Mouse (Mus musculus): ENCODE data around the gene Hspb7. TPM values are rescaled to one million over a fixed set of nuclear protein-coding genes. Genes with fewer than 3 reads are reported as not detected.

Hspb7 gene
- total RNA-seq, 2 experiments from 2014 or later: 1,173 to 1,191 TPM

DNA sequence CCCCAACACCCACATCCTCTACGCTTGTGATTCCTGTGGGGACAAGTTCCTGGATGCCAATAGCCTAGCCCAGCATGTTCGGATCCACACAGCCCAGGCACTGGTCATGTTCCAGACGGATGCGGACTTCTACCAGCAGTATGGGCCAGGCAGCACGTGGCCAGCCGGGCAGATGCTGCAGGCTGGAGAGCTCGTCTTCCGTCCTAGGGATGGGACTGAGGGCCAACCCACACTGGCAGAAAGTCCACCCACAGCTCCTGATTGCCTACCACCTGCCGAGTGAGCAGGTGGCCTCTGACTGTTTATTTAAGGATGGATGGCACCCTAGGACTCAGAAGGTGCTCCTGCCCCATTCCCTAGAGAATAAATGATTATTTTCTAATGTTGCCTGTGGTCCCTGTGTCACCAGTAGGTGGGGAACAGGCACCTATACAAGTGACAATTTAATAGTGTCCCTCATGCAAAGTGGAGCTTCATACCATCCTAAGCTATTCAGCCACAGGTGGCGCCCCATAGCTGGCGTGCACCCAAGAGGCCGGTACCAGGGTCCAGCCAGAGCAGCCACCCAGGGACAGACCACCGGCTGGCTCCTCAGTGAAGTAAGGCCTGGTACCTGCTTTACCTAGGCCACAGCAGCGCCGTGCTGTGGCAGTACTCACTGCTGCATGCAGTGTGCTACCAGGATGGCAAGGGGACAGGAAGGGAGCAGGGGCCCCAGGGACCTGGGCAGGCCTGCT is 46.4 kb downstream of the Hspb7 start:
- no peak for DNase-seq
- intact Hi-C loops (cut with DNase I): no loop called here

DNA sequence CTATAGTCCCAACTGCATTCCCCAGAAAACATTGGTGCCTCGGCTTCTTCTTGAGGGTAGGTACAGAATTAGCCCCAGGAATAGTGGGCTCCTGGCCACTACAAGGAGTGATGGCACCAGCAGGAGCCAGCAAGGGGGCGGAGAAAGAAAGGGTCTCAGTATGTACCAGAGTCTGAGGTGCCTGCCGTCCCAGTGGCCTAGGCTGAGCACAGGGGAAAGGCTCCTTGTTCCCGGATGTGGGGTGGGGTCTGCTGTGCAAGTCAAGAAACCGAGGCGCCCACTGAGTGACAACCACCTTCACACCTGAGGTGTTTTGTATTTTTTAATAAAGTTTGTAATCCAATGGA is 47.0 kb downstream of the Hspb7 start:
- intact Hi-C loops (cut with DNase I): no loop called here
- no peak for DNase-seq

DNA sequence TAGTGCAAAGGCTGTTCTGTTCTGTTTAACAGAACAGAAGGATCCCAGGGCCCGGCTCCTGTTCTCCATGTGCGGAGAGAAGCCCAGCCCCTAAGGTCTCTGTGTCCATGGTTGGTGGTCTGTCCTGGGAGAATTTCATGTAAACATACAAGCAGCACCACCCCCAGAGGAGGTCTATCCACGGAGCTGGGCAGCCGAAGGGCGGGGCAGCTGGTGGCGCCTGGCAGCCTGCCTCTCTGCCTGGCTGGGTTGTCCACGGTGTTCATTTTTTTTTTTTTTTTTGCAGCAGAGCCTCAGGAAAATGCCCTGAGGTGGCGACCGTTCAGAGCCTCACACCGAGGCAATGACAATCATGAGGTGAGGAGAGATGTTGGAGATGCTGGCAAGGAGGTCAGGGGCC is 48.0 kb downstream of the Hspb7 start:
- DNase-seq: no peak

DNA sequence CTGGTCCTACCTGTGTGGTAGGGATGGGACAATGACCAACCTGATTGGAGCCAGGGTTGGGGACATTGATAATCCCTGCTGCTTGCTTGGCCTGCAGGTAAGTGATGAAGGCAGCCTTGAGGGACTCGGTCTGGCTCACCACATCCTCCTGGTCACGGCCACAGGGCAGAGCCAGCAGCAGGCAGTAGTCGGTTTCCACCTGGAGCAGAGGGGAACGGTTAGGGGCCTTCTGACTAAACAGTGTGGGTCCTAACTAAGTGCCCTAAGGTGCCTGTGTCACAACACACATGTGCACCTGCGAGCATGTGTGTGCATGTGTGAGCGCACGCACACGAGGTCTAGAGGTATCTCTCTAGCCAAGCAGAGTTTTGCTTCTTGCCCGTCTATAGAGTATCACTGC is 48.8 kb downstream of the Hspb7 start:
- intact Hi-C loops (cut with DNase I): no loop called here
- no peak for DNase-seq

More for the DNA sequence above, 48.0 kb downstream of the Hspb7 start:
- intact Hi-C loops (cut with DNase I): no loop called here

DNA sequence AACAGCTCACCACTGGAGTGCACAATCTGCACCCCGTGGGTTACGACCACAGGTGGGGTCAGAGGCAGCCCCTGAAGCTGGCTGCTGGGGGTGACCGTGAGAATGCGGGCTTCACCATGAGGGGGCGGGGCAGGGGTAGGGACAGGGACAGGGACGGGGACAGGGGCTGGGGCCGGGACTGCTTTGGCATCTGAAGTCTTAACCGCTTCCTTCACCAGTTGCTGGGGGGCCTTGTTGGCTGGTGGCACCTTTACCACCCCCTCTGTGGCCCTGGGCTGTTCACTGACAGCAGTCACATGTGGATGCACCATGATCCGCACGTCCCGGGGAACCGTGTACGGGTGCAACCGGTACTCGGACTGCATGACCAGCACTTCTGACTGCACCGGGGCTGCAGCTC is 50.9 kb downstream of the Hspb7 start:
- no peak for DNase-seq
- intact Hi-C loops (cut with DNase I): no loop called here

DNA sequence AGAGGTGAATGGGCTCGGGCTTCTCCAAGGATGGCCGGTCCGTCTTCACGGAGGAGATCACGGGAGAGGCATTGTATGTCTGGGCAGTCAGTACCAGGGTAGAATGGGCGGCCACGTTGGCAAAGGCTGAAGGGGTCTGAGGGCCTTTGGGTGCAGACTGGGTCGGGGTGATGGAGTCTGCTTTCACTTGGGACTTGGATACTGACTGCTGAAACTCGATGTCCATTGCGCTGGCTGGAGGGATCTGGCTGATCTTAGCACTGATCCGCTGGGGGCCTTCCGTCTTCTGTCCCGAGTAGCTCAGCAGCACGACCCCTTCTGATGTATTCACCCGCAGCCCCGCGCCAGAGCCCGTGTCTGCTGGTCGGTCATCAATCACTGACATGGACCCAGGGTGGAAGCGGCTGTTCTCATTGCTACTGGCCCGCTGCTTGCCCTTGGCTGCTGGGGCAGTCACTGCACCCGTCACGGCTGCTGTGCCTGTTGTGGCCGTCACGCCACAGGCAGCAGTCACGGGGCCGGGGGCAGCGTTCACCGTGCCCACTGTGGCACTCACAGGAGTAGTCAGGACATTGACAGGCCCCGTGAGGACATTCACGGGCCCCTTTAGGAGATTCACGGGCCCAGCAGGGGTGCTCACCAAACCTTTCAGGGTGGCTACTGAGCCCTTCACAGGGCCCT is 52.2 kb downstream of the Hspb7 start:
- DNase-seq: no peak
- intact Hi-C loops (cut with DNase I): no loop called here

DNA sequence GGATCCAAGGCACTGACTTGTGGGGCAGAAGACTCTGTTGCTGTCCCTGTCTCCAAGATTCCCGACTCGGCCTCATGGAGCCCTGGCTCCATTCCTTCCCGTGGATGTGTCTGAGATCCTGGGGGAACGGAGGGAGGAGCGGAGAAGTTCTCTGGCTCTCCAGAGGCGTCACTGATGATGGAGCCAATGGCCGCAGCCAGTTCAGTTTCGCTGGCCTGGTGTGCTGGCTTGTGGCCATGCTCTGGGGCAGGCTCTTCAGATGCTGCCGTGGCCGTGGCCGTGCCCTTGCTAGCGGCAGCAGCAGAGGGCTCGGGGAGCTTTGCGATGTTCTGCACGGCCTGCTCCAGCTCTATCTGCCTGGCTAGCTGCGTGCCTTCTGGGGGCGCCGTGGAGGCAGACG is 53.9 kb downstream of the Hspb7 start:
- DNase-seq: no peak
- intact Hi-C loops (cut with DNase I): no loop called here

Other genes starting within 250 kb of the Hspb7 start
- 1 to 10 TPM in 1 of 2 experiments, under 1 TPM in 1; 0.80 to 1.1 TPM for gene Rsg1, start 206.8 kb upstream of the Hspb7 start, total RNA-seq (2021)
- 10 to 100 TPM; 22.2 to 39.7 TPM for gene Arhgef19, start 181.3 kb upstream of the Hspb7 start, total RNA-seq (2021)
- gene Epha2, start 119.5 kb upstream of the Hspb7 start, total RNA-seq (2021): 1 to 10 TPM; 5.4 to 7.0 TPM
- gene Fam131c, start 52.6 kb upstream of the Hspb7 start, total RNA-seq (2021): 1 to 10 TPM; 1.6 to 1.7 TPM
- gene Clcnka, start 22.1 kb upstream of the Hspb7 start, total RNA-seq (2021): not detected
- gene Clcnkb, start 4.8 kb upstream of the Hspb7 start, total RNA-seq (2021): 1 to 10 TPM in 1 of 2 experiments, under 1 TPM in 1; 0.38 to 1.0 TPM
- gene Srarp, start 15.3 kb downstream of the Hspb7 start, total RNA-seq (2021): 1 to 10 TPM in 1 of 2 experiments, under 1 TPM in 1; 0.67 to 1.6 TPM
- 10 to 100 TPM; 21.3 to 24.7 TPM for gene Zbtb17, start 23.9 kb downstream of the Hspb7 start, total RNA-seq (2021)
- 10 to 100 TPM; 31.1 to 32.4 TPM for gene Spen, start 117.8 kb downstream of the Hspb7 start, total RNA-seq (2021)
- gene Fblim1, start 185.3 kb downstream of the Hspb7 start, total RNA-seq (2021): 100 to 1,000 TPM; 231 to 294 TPM
- gene Tmem82, start 197.9 kb downstream of the Hspb7 start, total RNA-seq (2021): 10 to 100 TPM; 26.1 to 29.2 TPM
- 100 to 1,000 TPM; 160 to 170 TPM for gene Slc25a34, start 203.0 kb downstream of the Hspb7 start, total RNA-seq (2021)
- 100 to 1,000 TPM; 103 to 112 TPM for gene Plekhm2, start 244.1 kb downstream of the Hspb7 start, total RNA-seq (2021)